ENCODE assay signal across 8 mouse cellular contexts in genomic region chr16:43434941-43435340, GRCm38 (mm10).
DNase-seq lines count a peak whose midpoint lies in the region; ATAC-seq and TF ChIP-seq lines count a peak whose summit lies in the region.

No protein-coding gene starts in this region.

- no peak for TF ChIP-seq EP300 in liver, embryonic 14.5 days (IDR thresholded peaks at IDR 0.05; ENCODE audit: low read depth)
- no peak for TF ChIP-seq EP300 in stomach, postnatal 0 days (optimal IDR thresholded peaks at IDR 0.05)

- H3K4me2 ChIP-seq in liver, embryonic 14.5 days (ENCODE audit: low read depth) = no peak overlapping the region
- H3K4me2 ChIP-seq in liver, embryonic 11.5 days = no peak overlapping the region
- no peak overlapping the region for H3K4me2 ChIP-seq in stomach, postnatal 0 days (replicated peaks; ENCODE audit: low read depth)

- H3K9ac ChIP-seq in liver, embryonic 14.5 days (replicated peaks) = no peak overlapping the region
- no peak overlapping the region for H3K9ac ChIP-seq in liver, embryonic 11.5 days (ENCODE audit: low read depth, low read length)
- H3K9ac ChIP-seq in stomach, postnatal 0 days (ENCODE audit: low read length) = no peak overlapping the region

- TF ChIP-seq CTCF in liver, embryonic 14.5 days (IDR thresholded peaks at IDR 0.05; ENCODE audit: low read depth) = peak; percentile 37
- TF ChIP-seq CTCF in stomach, postnatal 0 days (IDR thresholded peaks at IDR 0.05; ENCODE audit: low read depth) = peak; percentile 70

- H3K4me1 ChIP-seq in liver, embryonic 14.5 days (replicated peaks; ENCODE audit: control insufficient read depth in 2 of 2, insufficient read depth in 2 of 2, low read length in 1 of 2) = no peaks in the 10 kb centered on the region; a peak in 1 of 4 replicates
- H3K4me1 ChIP-seq in liver, embryonic 11.5 days (replicated peaks; ENCODE audit: control insufficient read depth, insufficient read depth, low read length) = no peaks in the 10 kb centered on the region
- H3K4me1 ChIP-seq in stomach, postnatal 0 days (replicated peaks; ENCODE audit: control insufficient read depth, insufficient read depth) = no peaks in the 10 kb centered on the region

- WGBS in liver, embryonic 14.5 days (ENCODE audit: insufficient replicate concordance) = 44% methylated on average over 3 of the region's 3 CpGs
- 50% methylated on average over 3 of the region's 3 CpGs for WGBS in liver, embryonic 11.5 days
- 52% methylated on average over 3 of the region's 3 CpGs for WGBS in stomach, postnatal 0 days

- no peak for ATAC-seq in liver, embryonic 14.5 days (ENCODE audit: insufficient read depth)
- no peak for ATAC-seq in liver, embryonic 11.5 days (replicated peaks; ENCODE audit: low FRiP score)
- no peak for ATAC-seq in stomach, postnatal 0 days (ENCODE audit: low FRiP score, low TSS enrichment)

- no peak overlapping the region for H3K27ac ChIP-seq in liver, embryonic 14.5 days
- no peak overlapping the region for H3K27ac ChIP-seq in liver, embryonic 11.5 days (ENCODE audit: low read depth, low read length)
- H3K27ac ChIP-seq in stomach, postnatal 0 days (replicated peaks) = no peak overlapping the region

- no peak overlapping the region for H3K4me3 ChIP-seq in liver, embryonic 14.5 days (ENCODE audit: insufficient read depth in 1 of 2, low read depth in 2 of 2, low read length in 2 of 2)
- H3K4me3 ChIP-seq in liver, embryonic 11.5 days (ENCODE audit: low read depth, low read length) = no peak overlapping the region
- H3K4me3 ChIP-seq in stomach, postnatal 0 days (ENCODE audit: low read depth, low read length) = no peak overlapping the region

- no peaks in the 10 kb centered on the region for H3K9me3 ChIP-seq in liver, embryonic 14.5 days (ENCODE audit: control insufficient read depth, low read length)
- no peaks in the 10 kb centered on the region for H3K9me3 ChIP-seq in liver, embryonic 11.5 days (ENCODE audit: control insufficient read depth, low read length)
- no peaks in the 10 kb centered on the region for H3K9me3 ChIP-seq in stomach, postnatal 0 days (ENCODE audit: control insufficient read depth, low read length)

- H3K36me3 ChIP-seq in liver, embryonic 14.5 days (replicated peaks; ENCODE audit: control insufficient read depth, insufficient read depth, low read depth) = no peaks in the 10 kb centered on the region
- H3K36me3 ChIP-seq in liver, embryonic 11.5 days (ENCODE audit: control insufficient read depth, insufficient read depth, low read length) = no peaks in the 10 kb centered on the region
- no peaks in the 10 kb centered on the region for H3K36me3 ChIP-seq in stomach, postnatal 0 days (ENCODE audit: control insufficient read depth, insufficient read depth, low read length)

- H3K27me3 ChIP-seq in liver, embryonic 14.5 days (ENCODE audit: control insufficient read depth, insufficient read depth, low read length) = no peaks in the 10 kb centered on the region
- H3K27me3 ChIP-seq in liver, embryonic 11.5 days (replicated peaks; ENCODE audit: control insufficient read depth, insufficient read depth, low read length) = no peaks in the 10 kb centered on the region
- no peaks in the 10 kb centered on the region for H3K27me3 ChIP-seq in stomach, postnatal 0 days (ENCODE audit: control insufficient read depth, insufficient read depth, low read length)

- peak; percentile 27 for DNase-seq in adrenal gland, postnatal 10 days
- no peak for DNase-seq in adrenal gland, adult 18-20 months (ENCODE audit: low spot score in 2 of 2)
- DNase-seq in liver, embryonic 14.5 days (ENCODE audit: low read depth in 3 of 3, low spot score in 3 of 3) = no peak
- DNase-seq in liver, embryonic 11.5 days (ENCODE audit: low spot score) = no peak
- peak; percentile 45 for DNase-seq in cerebellum, adult 8-10 months
- peak; percentile 39 for DNase-seq in kidney, postnatal 14 days
- peak; percentile 18 for DNase-seq in stomach, postnatal 0 days (ENCODE audit: low spot score)
- no peak for DNase-seq in layer of hippocampus, adult 9-11 months

Comparison
In these comparisons a context has a peak if more than half of its experiments do, and no peak if none do; other contexts are left out.
1. DNase-seq: peak in adrenal gland, postnatal 10 days (single experiment), cerebellum, adult 8-10 months (single experiment), kidney, postnatal 14 days (single experiment) and stomach, postnatal 0 days (single experiment); none in adrenal gland, adult 18-20 months (0 of 2), liver, embryonic 14.5 days (0 of 3), liver, embryonic 11.5 days (single experiment) and layer of hippocampus, adult 9-11 months (single experiment).